In the genomic region with DNA sequence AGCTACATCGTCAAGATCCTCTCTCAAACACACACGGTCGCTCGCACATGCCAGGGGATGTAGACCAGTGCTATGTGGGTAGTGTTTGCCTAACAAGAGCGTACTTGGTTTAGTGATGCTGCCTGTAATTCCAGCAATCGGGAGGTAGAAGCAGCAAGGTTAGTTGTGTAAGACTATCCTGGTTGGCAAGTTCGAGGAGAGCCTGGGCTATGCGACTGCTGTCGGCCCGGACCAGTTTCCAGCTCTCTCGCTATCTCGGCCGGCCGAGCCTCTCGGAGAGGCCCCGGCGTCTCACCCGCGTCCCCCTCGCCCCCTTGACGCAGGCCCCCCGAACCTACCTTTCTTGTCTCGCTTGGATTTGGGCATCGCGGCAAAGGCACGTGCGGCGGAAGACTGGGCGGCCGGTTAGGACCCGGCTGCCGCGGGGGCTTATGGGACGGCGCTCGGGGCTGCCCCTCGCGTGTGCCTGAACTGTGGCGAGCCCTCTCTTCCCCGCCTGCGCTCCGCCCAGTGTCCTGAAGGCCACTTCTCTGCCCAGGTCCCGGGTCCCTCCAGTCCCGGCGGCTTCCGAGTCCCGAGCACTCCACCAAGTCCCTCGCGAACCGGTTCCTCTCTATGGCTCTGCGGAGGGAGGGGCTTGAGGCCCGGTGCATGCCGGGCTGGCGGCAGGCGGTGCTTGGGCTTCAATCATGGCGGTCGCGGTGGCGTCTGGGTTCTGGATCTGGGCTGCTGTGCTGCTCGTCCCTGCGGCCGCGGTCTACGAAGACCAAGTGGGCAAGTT, we compare ENCODE assay signal across 8 mouse cellular contexts. TPM values are rescaled to one million over a fixed set of nuclear protein-coding genes. Genes with fewer than 3 reads are reported as not detected.
DNase-seq lines count a peak whose midpoint lies in the region; ATAC-seq and TF ChIP-seq lines count a peak whose summit lies in the region.

Gene Mrto4, minus strand, starts transcription at position 646 of the 781 bp plus-strand sequence.
Gene Emc1, plus strand, starts transcription at position 657 of the 781 bp plus-strand sequence.
Gene Ubr4, plus strand, starts transcription at position 679 of the 781 bp plus-strand sequence.

- H3K27ac ChIP-seq in lung, embryonic 15.5 days = peak within 1 kb of the TSS; percentile 97
- peak within 1 kb of the TSS; percentile 93 for H3K27ac ChIP-seq in olfactory bulb, adult 2 months (ENCODE audit: insufficient read depth, low read depth, low read length)

- no peak for TF ChIP-seq CTCF in olfactory bulb, adult 2 months (IDR thresholded peaks at IDR 0.05; ENCODE audit: insufficient read depth, low read depth, low read length)

- H3K36me3 ChIP-seq in lung, embryonic 15.5 days = peaks cover 46% of the 10 kb centered on the region

- ATAC-seq in frontal cortex, adult (ENCODE audit: low TSS enrichment) = peak; percentile 98
- ATAC-seq in hematopoietic stem cell, adult 5-6 weeks (replicated peaks in 1 of 2; ENCODE audit: insufficient read depth in 1 of 2, low FRiP score in 2 of 2, low TSS enrichment in 1 of 2, low read depth in 1 of 2, poor library complexity in 2 of 2, severe bottlenecking in 2 of 2) = peak; percentile 96 to 97
- peak; percentile 93 for ATAC-seq in lung, embryonic 15.5 days (ENCODE audit: borderline replicate concordance, extremely low read depth, low FRiP score, low TSS enrichment)

- 0 out of 2 replicates have a peak, but pooled peaks have one; percentile 35 for TF ChIP-seq POLR2A in olfactory bulb, adult 2 months (IDR thresholded peaks at IDR 0.05; ENCODE audit: insufficient read depth, low read depth, low read length)

- H3K9ac ChIP-seq in lung, embryonic 15.5 days = peak within 1 kb of the TSS; percentile 86

- peak within 1 kb of the TSS; percentile 70 for H3K4me3 ChIP-seq in lung, embryonic 15.5 days
- peak within 1 kb of the TSS; percentile 79 for H3K4me3 ChIP-seq in olfactory bulb, adult 2 months (ENCODE audit: insufficient read depth, low read depth, low read length)

- WGBS in lung, embryonic 15.5 days = under 1% methylated on average over 64 of the region's 64 CpGs
- under 1% methylated on average over 64 of the region's 64 CpGs for WGBS in olfactory bulb, adult 2 months

- DNase-seq in Muller cell, postnatal 12 days (ENCODE audit: inconsistent ontology term) = peak; percentile 89
- peak; percentile 81 for DNase-seq in cerebellum, adult 9-10 months
- DNase-seq in layer of hippocampus, adult 9-10 months (ENCODE audit: low spot score) = peak; percentile 67
- peak; percentile 68 to 74 for DNase-seq in thymus, adult 18-20 months

- H3K4me2 ChIP-seq in lung, embryonic 15.5 days = peak within 1 kb of the TSS; percentile 83

- no peaks in the 10 kb centered on the region for H3K9me3 ChIP-seq in lung, embryonic 15.5 days

- H3K4me1 ChIP-seq in lung, embryonic 15.5 days = peaks cover 17% of the 10 kb centered on the region
- peaks cover 7% of the 10 kb centered on the region for H3K4me1 ChIP-seq in olfactory bulb, adult 2 months (ENCODE audit: control insufficient read depth, insufficient read depth, low read length)

- no peaks in the 10 kb centered on the region for H3K27me3 ChIP-seq in lung, embryonic 15.5 days

RNA-seq across cellular contexts. Expression of gene Mrto4, which starts in this region (rescaled TPM):
- 47.8 and 56.2 TPM in 2 replicates for total RNA-seq in hematopoietic stem cell, adult 5-6 weeks (2017)
- 117 and 118 TPM in 2 replicates for polyA plus RNA-seq in lung, embryonic 15.5 days (2015; fragmentation: Nextera tagmentation; extraction: Ambion mirVana)
- polyA plus RNA-seq in olfactory bulb, adult 2 months (2012; ENCODE audit: insufficient read depth, insufficient read length, low replicate concordance, missing spikeins) = not detected in 2 replicates

RNA-seq across cellular contexts. Expression of gene Emc1, which starts in this region (rescaled TPM):
- 31.6 and 35.0 TPM in 2 replicates for total RNA-seq in hematopoietic stem cell, adult 5-6 weeks (2017)
- 31.9 and 33.6 TPM in 2 replicates for polyA plus RNA-seq in lung, embryonic 15.5 days (2015; fragmentation: Nextera tagmentation; extraction: Ambion mirVana)
- not detected in 2 replicates for polyA plus RNA-seq in olfactory bulb, adult 2 months (2012; ENCODE audit: insufficient read depth, insufficient read length, low replicate concordance, missing spikeins)

RNA-seq across cellular contexts. Expression of gene Ubr4, which starts in this region (rescaled TPM):
- total RNA-seq in hematopoietic stem cell, adult 5-6 weeks (2017) = 72.9 and 77.5 TPM in 2 replicates
- polyA plus RNA-seq in lung, embryonic 15.5 days (2015; fragmentation: Nextera tagmentation; extraction: Ambion mirVana) = 64.5 and 68.4 TPM in 2 replicates
- 57.4 and 354 TPM in 2 replicates for polyA plus RNA-seq in olfactory bulb, adult 2 months (2012; ENCODE audit: insufficient read depth, insufficient read length, low replicate concordance, missing spikeins)

Comparison
In these comparisons a context has a peak if more than half of its experiments do, and no peak if none do; other contexts are left out.
1. Peak in every context shown above with its lines: DNase-seq, ATAC-seq, H3K4me3 ChIP-seq and H3K27ac ChIP-seq.
2. RNA of gene Mrto4 (polyA plus RNA-seq): 117 to 118 TPM in lung, embryonic 15.5 days; not detected in olfactory bulb, adult 2 months; every median in the first group is over 100 times any median in the second.